Mouse (Mus musculus) midbrain, postnatal 0 days (tissue): ENCODE measurements around the gene Fancf. TPM values are rescaled to one million over a fixed set of nuclear protein-coding genes. Genes with fewer than 3 reads are reported as not detected.
A peak's percentile ranks its signal among the peaks of the same experiment; 100 is the strongest.

Experiments used
- ATAC-seq: fragments of 200-750 bp; cut with Nextera tagmentation; 2 replicates; pipeline ENCODE4 v1.8.0; 2017; ENCODE audit warnings: moderate number of reproducible peaks, mild to moderate bottlenecking, moderate TSS enrichment, moderate library complexity; ENCODE audit not compliant: low FRiP score
- DNase-seq: peaks from one replicate; pipeline ENCODE4 v3.0.0-alpha.2; 2015; ENCODE audit warnings: low spot score
- H3K27ac ChIP-seq: fragments of 300-500 bp; sonication (generic); 2 replicates; pipeline ENCODE4 v1.5.1; 2014; ENCODE audit warnings: low read depth, mild to moderate bottlenecking, low read length, mixed read lengths
- H3K27me3 ChIP-seq: fragments of 300-500 bp; sonication (generic); 2 replicates; pipeline ENCODE4 v1.6.1; 2014; ENCODE audit warnings: low read length, control low read depth, mixed read lengths; ENCODE audit not compliant: insufficient read depth
- H3K36me3 ChIP-seq: fragments of 300-500 bp; sonication (generic); 2 replicates; pipeline ENCODE4 v1.6.1; 2014; ENCODE audit warnings: low read length, control low read depth, mixed read lengths; ENCODE audit not compliant: insufficient read depth
- H3K4me1 ChIP-seq: fragments of 300-500 bp; sonication (generic); 2 replicates; pipeline ENCODE4 v1.6.1; 2014; ENCODE audit warnings: mild to moderate bottlenecking, control low read depth, antibody characterized with exemption, low read length, mixed read lengths; ENCODE audit not compliant: insufficient read depth
- H3K4me2 ChIP-seq: fragments of 300-500 bp; sonication (generic); 2 replicates; pipeline ENCODE4 v1.6.1; 2014; ENCODE audit warnings: low read depth, mild to moderate bottlenecking, low read length, mixed read lengths; ENCODE audit not compliant: poor library complexity, severe bottlenecking
- H3K4me3 ChIP-seq: fragments of 300-500 bp; sonication (generic); 2 replicates; pipeline ENCODE4 v1.5.1; 2014; ENCODE audit warnings: low read depth, mild to moderate bottlenecking, low read length, moderate library complexity
- H3K9ac ChIP-seq: fragments of 300-500 bp; sonication (generic); replicated peaks from 2 replicates; pipeline ENCODE4 v1.6.1; 2014; ENCODE audit warnings: mild to moderate bottlenecking, low read length, moderate library complexity, mixed read lengths; ENCODE audit not compliant: poor library complexity, severe bottlenecking
- H3K9me3 ChIP-seq: fragments of 300-500 bp; sonication (generic); 2 replicates; pipeline ENCODE4 v1.6.1; 2016; ENCODE audit warnings: low read length, control low read depth
- CTCF ChIP-seq: IDR thresholded peaks from 2 replicates; pipeline ENCODE4 v1.5.1; 2016; ENCODE audit warnings: antibody characterized with exemption, mild to moderate bottlenecking
- WGBS: fragments of 180-500 bp; shearing (Covaris S2); extraction: QIAGEN DNeasy Blood & Tissue Kit; methylation state at CpG from one replicate; pipeline ENCODE4 v1.1.7; 2014; 5-methylcytosine and 5-hydroxymethylcytosine counted together
- polyA plus RNA-seq: library from polyadenylated mRNA; unstranded; fragments of >200 nt; fragmentation: Nextera tagmentation; extraction: Ambion mirVana; gene quantifications from 2 replicates; pipeline ENCODE4 v1.2.1, GENCODE M21; 2015
- total RNA-seq: library from RNA; depleted of rRNA; stranded (reverse); fragments of >200 nt; gene quantifications from 2 replicates; pipeline ENCODE4 v1.2.3, GENCODE M21; 2014

Gene Fancf
- total and polyA plus RNA-seq, 2 experiments from 2014 or later: 7.0 to 10.6 TPM

- Histone ChIP-seq H3K4me3 (no peak overlapping the region), H3K9me3 (no peaks in the 10 kb centered on the region), H3K9ac (no peak overlapping the region), H3K4me2 (no peak overlapping the region), H3K27ac (no peak overlapping the region), H3K27me3 (no peaks in the 10 kb centered on the region), H3K4me1 (peaks cover 5% of the 10 kb centered on the region; the same call in 1 of the 2 replicates), H3K36me3 (no peaks in the 10 kb centered on the region)
- DNase-seq: no peak
- ATAC-seq: no peak
- no peak for TF ChIP-seq CTCF
Observed at GRCm38 (mm10) chr7:51876316-51876715, 14.2 kb upstream of the Fancf start.

- Histone ChIP-seq H3K9ac (no peak overlapping the region), H3K4me1 (no peaks in the 10 kb centered on the region), H3K36me3 (no peaks in the 10 kb centered on the region), H3K4me3 (no peak overlapping the region), H3K27ac (no peak overlapping the region), H3K4me2 (no peak overlapping the region), H3K27me3 (no peaks in the 10 kb centered on the region), H3K9me3 (no peaks in the 10 kb centered on the region)
- DNase-seq: no peak
- ATAC-seq: no peak
- TF ChIP-seq CTCF: no peak
Observed at GRCm38 (mm10) chr7:51872597-51872996, 10.5 kb upstream of the Fancf start.

GRCm38 (mm10) chr7:51872041-51872440, 10.0 kb upstream of the Fancf start:
- Histone ChIP-seq H3K27me3 (no peaks in the 10 kb centered on the region), H3K9me3 (no peaks in the 10 kb centered on the region), H3K4me2 (no peak overlapping the region), H3K4me3 (no peak overlapping the region), H3K9ac (no peak overlapping the region), H3K4me1 (no peaks in the 10 kb centered on the region), H3K36me3 (no peaks in the 10 kb centered on the region), H3K27ac (no peak overlapping the region)
- WGBS: 88% methylated on average over 1 of the region's 1 CpGs
- no peak for TF ChIP-seq CTCF
- no peak for DNase-seq
- no peak for ATAC-seq

GRCm38 (mm10) chr7:51867983-51868382, 5.9 kb upstream of the Fancf start:
- no peak overlapping the region for H3K9ac ChIP-seq
- H3K36me3 ChIP-seq: no peaks in the 10 kb centered on the region
- H3K27ac ChIP-seq: no peak overlapping the region
- no peak overlapping the region for H3K4me2 ChIP-seq
- TF ChIP-seq CTCF: 0 out of 2 replicates have a peak, but pooled peaks have one; percentile 5
- no peak overlapping the region for H3K4me3 ChIP-seq
- H3K9me3 ChIP-seq: no peaks in the 10 kb centered on the region
- ATAC-seq (no peak), DNase-seq (no peak)
- H3K27me3 ChIP-seq: no peaks in the 10 kb centered on the region
- 89% methylated on average over 1 of the region's 1 CpGs for WGBS
- H3K4me1 ChIP-seq: no peaks in the 10 kb centered on the region; the same call in 1 of the 2 replicates

GRCm38 (mm10) chr7:51865336-51865735, 3.3 kb upstream of the Fancf start:
- no peak for ATAC-seq
- H3K9me3 ChIP-seq: no peaks in the 10 kb centered on the region
- no peak overlapping the region for H3K4me2 ChIP-seq
- H3K9ac ChIP-seq: no peak overlapping the region
- H3K4me1 ChIP-seq: no peaks in the 10 kb centered on the region; the same call in 1 of the 2 replicates
- H3K36me3 ChIP-seq: no peaks in the 10 kb centered on the region
- no peaks in the 10 kb centered on the region for H3K27me3 ChIP-seq
- no peak overlapping the region for H3K27ac ChIP-seq
- DNase-seq: no peak
- no peak overlapping the region for H3K4me3 ChIP-seq
- no peak for TF ChIP-seq CTCF
- WGBS: 84% methylated on average over 1 of the region's 1 CpGs

GRCm38 (mm10) chr7:51862842-51863241, 775 bp upstream of the Fancf start:
- no peak for DNase-seq
- Histone ChIP-seq H3K4me2 (peak overlapping the region; percentile 66), H3K4me3 (peak overlapping the region; percentile 75), H3K27ac (no peak overlapping the region), H3K36me3 (no peaks in the 10 kb centered on the region), H3K9me3 (no peaks in the 10 kb centered on the region), H3K4me1 (no peaks in the 10 kb centered on the region; the same call in 1 of the 2 replicates), H3K27me3 (no peaks in the 10 kb centered on the region), H3K9ac (0 out of 2 replicates have a peak overlapping the region, but pooled peaks have one; percentile 79)
- TF ChIP-seq CTCF: no peak
- no peak for ATAC-seq
- 83% methylated on average over 3 of the region's 3 CpGs for WGBS
